Mouse (Mus musculus): ENCODE data around the gene Pknox1. TPM values are rescaled to one million over a fixed set of nuclear protein-coding genes. Genes with fewer than 3 reads are reported as not detected.
"Not testable (repeated sequence)": the region's sequence is repeated elsewhere in the genome, so short reads cannot be mapped to it uniquely, and the experiment has no call there.

Pknox1 gene
- polyA plus RNA-seq, 1 experiment from 2014 or later, result 20.6 TPM

- no peak overlapping the region for H3K9ac ChIP-seq (ENCODE audit: low read length)
- no peak overlapping the region for H3K27ac ChIP-seq (ENCODE audit: low read length)
- 85% methylated on average over 8 of the region's 8 CpGs for WGBS
- H3K4me2 ChIP-seq (ENCODE audit: low read depth, low read length), result no peak overlapping the region
- peaks cover 17% of the 10 kb centered on the region; the same call in 1 of the 2 replicates for H3K36me3 ChIP-seq (ENCODE audit: control insufficient read depth, insufficient read depth)
- H3K4me1 ChIP-seq (ENCODE audit: control insufficient read depth, insufficient read depth, low read length), result no peaks in the 10 kb centered on the region
- no peaks in the 10 kb centered on the region for H3K9me3 ChIP-seq (replicated peaks; ENCODE audit: control insufficient read depth, low read length)
- no peak overlapping the region for H3K4me3 ChIP-seq (ENCODE audit: low read length)
- no peaks in the 10 kb centered on the region for H3K27me3 ChIP-seq (ENCODE audit: control insufficient read depth, insufficient read depth, low read length)
- no peak for ATAC-seq (replicated peaks; ENCODE audit: extremely low read depth, insufficient read depth, low FRiP score)
Observed at GRCm38 (mm10) chr17:31598593-31598992, 34.1 kb downstream of the Pknox1 start.

- Histone ChIP-seq H3K4me3 (ENCODE audit: low read length) (no peak overlapping the region), H3K27ac (ENCODE audit: low read length) (no peak overlapping the region), H3K9ac (ENCODE audit: low read length) (no peak overlapping the region), H3K9me3 (replicated peaks; ENCODE audit: control insufficient read depth, low read length) (no peaks in the 10 kb centered on the region), H3K4me2 (ENCODE audit: low read depth, low read length) (no peak overlapping the region), H3K4me1 (ENCODE audit: control insufficient read depth, insufficient read depth, low read length) (no peaks in the 10 kb centered on the region), H3K36me3 (ENCODE audit: control insufficient read depth, insufficient read depth) (peaks cover 16% of the 10 kb centered on the region), H3K27me3 (ENCODE audit: control insufficient read depth, insufficient read depth, low read length) (no peaks in the 10 kb centered on the region)
- WGBS, result 85% methylated on average over 7 of the region's 7 CpGs
- ATAC-seq (replicated peaks; ENCODE audit: extremely low read depth, insufficient read depth, low FRiP score), result no peak
Observed at GRCm38 (mm10) chr17:31606424-31606823, 41.9 kb downstream of the Pknox1 start.

- no peak overlapping the region for H3K4me2 ChIP-seq (ENCODE audit: low read depth, low read length)
- no peak for ATAC-seq (replicated peaks; ENCODE audit: extremely low read depth, insufficient read depth, low FRiP score)
Observed at GRCm38 (mm10) chr17:31607256-31607951, 42.9 kb downstream of the Pknox1 start.

GRCm38 (mm10) chr17:31609173-31609572, 44.6 kb downstream of the Pknox1 start:
- H3K36me3 ChIP-seq (ENCODE audit: control insufficient read depth, insufficient read depth); H3K4me3 ChIP-seq (ENCODE audit: low read length); H3K9ac ChIP-seq (ENCODE audit: low read length); H3K27ac ChIP-seq (ENCODE audit: low read length); H3K9me3 ChIP-seq (replicated peaks; ENCODE audit: control insufficient read depth, low read length); H3K4me1 ChIP-seq (ENCODE audit: control insufficient read depth, insufficient read depth, low read length); ATAC-seq (replicated peaks; ENCODE audit: extremely low read depth, insufficient read depth, low FRiP score); H3K27me3 ChIP-seq (ENCODE audit: control insufficient read depth, insufficient read depth, low read length); H3K4me2 ChIP-seq (ENCODE audit: low read depth, low read length): not testable (repeated sequence)
- 89% methylated on average over 3 of the region's 3 CpGs for WGBS

More at GRCm38 (mm10) chr17:31607256-31607951, 42.9 kb downstream of the Pknox1 start:
- Histone ChIP-seq H3K4me1 (ENCODE audit: control insufficient read depth, insufficient read depth, low read length) (no peaks in the 10 kb centered on the region), H3K27ac (ENCODE audit: low read length) (no peak overlapping the region), H3K36me3 (ENCODE audit: control insufficient read depth, insufficient read depth) (peaks cover 16% of the 10 kb centered on the region), H3K9me3 (replicated peaks; ENCODE audit: control insufficient read depth, low read length) (no peaks in the 10 kb centered on the region), H3K4me3 (ENCODE audit: low read length) (no peak overlapping the region), H3K27me3 (ENCODE audit: control insufficient read depth, insufficient read depth, low read length) (no peaks in the 10 kb centered on the region), H3K9ac (ENCODE audit: low read length) (no peak overlapping the region)
- 82% methylated on average over 8 of the region's 8 CpGs for WGBS

- no peak overlapping the region for H3K9ac ChIP-seq (ENCODE audit: low read length)
- H3K4me1 ChIP-seq (ENCODE audit: control insufficient read depth, insufficient read depth, low read length), result no peaks in the 10 kb centered on the region
- H3K27ac ChIP-seq (ENCODE audit: low read length), result no peak overlapping the region
- H3K9me3 ChIP-seq (replicated peaks; ENCODE audit: control insufficient read depth, low read length), result no peaks in the 10 kb centered on the region
- H3K27me3 ChIP-seq (ENCODE audit: control insufficient read depth, insufficient read depth, low read length), result no peaks in the 10 kb centered on the region
- H3K4me2 ChIP-seq (ENCODE audit: low read depth, low read length), result no peak overlapping the region
- peaks cover 3% of the 10 kb centered on the region; the same call in 1 of the 2 replicates for H3K36me3 ChIP-seq (ENCODE audit: control insufficient read depth, insufficient read depth)
- WGBS, result 89% methylated on average over 3 of the region's 3 CpGs
- no peak for ATAC-seq (replicated peaks; ENCODE audit: extremely low read depth, insufficient read depth, low FRiP score)
- no peak overlapping the region for H3K4me3 ChIP-seq (ENCODE audit: low read length)
Observed at GRCm38 (mm10) chr17:31609895-31610294, 45.4 kb downstream of the Pknox1 start.

GRCm38 (mm10) chr17:31613086-31613755, 48.7 kb downstream of the Pknox1 start:
- no peaks in the 10 kb centered on the region for H3K4me1 ChIP-seq (ENCODE audit: control insufficient read depth, insufficient read depth, low read length)
- H3K4me2 ChIP-seq (ENCODE audit: low read depth, low read length), result no peak overlapping the region
- no peak overlapping the region for H3K9ac ChIP-seq (ENCODE audit: low read length)
- no peak overlapping the region for H3K4me3 ChIP-seq (ENCODE audit: low read length)
- H3K9me3 ChIP-seq (replicated peaks; ENCODE audit: control insufficient read depth, low read length), result no peaks in the 10 kb centered on the region
- no peak for ATAC-seq (replicated peaks; ENCODE audit: extremely low read depth, insufficient read depth, low FRiP score)
- H3K27ac ChIP-seq (ENCODE audit: low read length), result no peak overlapping the region
- H3K36me3 ChIP-seq (ENCODE audit: control insufficient read depth, insufficient read depth), result no peaks in the 10 kb centered on the region
- H3K27me3 ChIP-seq (ENCODE audit: control insufficient read depth, insufficient read depth, low read length), result no peaks in the 10 kb centered on the region
- WGBS, result 45% methylated on average over 4 of the region's 4 CpGs

GRCm38 (mm10) chr17:31623101-31623500, 58.6 kb downstream of the Pknox1 start:
- no peak overlapping the region for H3K27ac ChIP-seq (ENCODE audit: low read length)

GRCm38 (mm10) chr17:31627961-31628360, 63.4 kb downstream of the Pknox1 start:
- Histone ChIP-seq H3K27me3 (ENCODE audit: control insufficient read depth, insufficient read depth, low read length) (no peaks in the 10 kb centered on the region), H3K36me3 (ENCODE audit: control insufficient read depth, insufficient read depth) (no peaks in the 10 kb centered on the region), H3K9ac (ENCODE audit: low read length) (no peak overlapping the region), H3K27ac (ENCODE audit: low read length) (no peak overlapping the region), H3K4me1 (ENCODE audit: control insufficient read depth, insufficient read depth, low read length) (no peaks in the 10 kb centered on the region), H3K4me2 (ENCODE audit: low read depth, low read length) (no peak overlapping the region), H3K9me3 (replicated peaks; ENCODE audit: control insufficient read depth, low read length) (no peaks in the 10 kb centered on the region; the same call in 1 of the 2 replicates), H3K4me3 (ENCODE audit: low read length) (no peak overlapping the region)
- 88% methylated on average over 2 of the region's 2 CpGs for WGBS
- ATAC-seq (replicated peaks; ENCODE audit: extremely low read depth, insufficient read depth, low FRiP score), result no peak

More at GRCm38 (mm10) chr17:31623101-31623500, 58.6 kb downstream of the Pknox1 start:
- no peaks in the 10 kb centered on the region for H3K36me3 ChIP-seq (ENCODE audit: control insufficient read depth, insufficient read depth)
- H3K4me3 ChIP-seq (ENCODE audit: low read length), result no peak overlapping the region
- no peaks in the 10 kb centered on the region for H3K4me1 ChIP-seq (ENCODE audit: control insufficient read depth, insufficient read depth, low read length)
- no peak for ATAC-seq (replicated peaks; ENCODE audit: extremely low read depth, insufficient read depth, low FRiP score)
- no peak overlapping the region for H3K9ac ChIP-seq (ENCODE audit: low read length)
- H3K4me2 ChIP-seq (ENCODE audit: low read depth, low read length), result no peak overlapping the region
- 84% methylated on average over 4 of the region's 4 CpGs for WGBS
- no peaks in the 10 kb centered on the region; the same call in 1 of the 2 replicates for H3K9me3 ChIP-seq (replicated peaks; ENCODE audit: control insufficient read depth, low read length)
- no peaks in the 10 kb centered on the region for H3K27me3 ChIP-seq (ENCODE audit: control insufficient read depth, insufficient read depth, low read length)

GRCm38 (mm10) chr17:31631081-31631800, 66.7 kb downstream of the Pknox1 start:
- H3K9ac ChIP-seq (ENCODE audit: low read length), result no peak overlapping the region
- WGBS, result 60% methylated on average over 10 of the region's 10 CpGs
- H3K9me3 ChIP-seq (replicated peaks; ENCODE audit: control insufficient read depth, low read length), result no peaks in the 10 kb centered on the region; the same call in 1 of the 2 replicates
- peaks cover 9% of the 10 kb centered on the region for H3K27me3 ChIP-seq (ENCODE audit: control insufficient read depth, insufficient read depth, low read length)
- H3K4me2 ChIP-seq (ENCODE audit: low read depth, low read length), result no peak overlapping the region
- no peak for ATAC-seq (replicated peaks; ENCODE audit: extremely low read depth, insufficient read depth, low FRiP score)
- peaks cover 2% of the 10 kb centered on the region for H3K4me1 ChIP-seq (ENCODE audit: control insufficient read depth, insufficient read depth, low read length)
- no peak overlapping the region for H3K4me3 ChIP-seq (ENCODE audit: low read length)
- H3K27ac ChIP-seq (ENCODE audit: low read length), result no peak overlapping the region
- H3K36me3 ChIP-seq (ENCODE audit: control insufficient read depth, insufficient read depth), result no peaks in the 10 kb centered on the region

All from heart, embryonic 16.5 days (tissue).